Mouse (Mus musculus): Measurements from ENCODE around the gene Camp.

Gene Camp

DNA sequence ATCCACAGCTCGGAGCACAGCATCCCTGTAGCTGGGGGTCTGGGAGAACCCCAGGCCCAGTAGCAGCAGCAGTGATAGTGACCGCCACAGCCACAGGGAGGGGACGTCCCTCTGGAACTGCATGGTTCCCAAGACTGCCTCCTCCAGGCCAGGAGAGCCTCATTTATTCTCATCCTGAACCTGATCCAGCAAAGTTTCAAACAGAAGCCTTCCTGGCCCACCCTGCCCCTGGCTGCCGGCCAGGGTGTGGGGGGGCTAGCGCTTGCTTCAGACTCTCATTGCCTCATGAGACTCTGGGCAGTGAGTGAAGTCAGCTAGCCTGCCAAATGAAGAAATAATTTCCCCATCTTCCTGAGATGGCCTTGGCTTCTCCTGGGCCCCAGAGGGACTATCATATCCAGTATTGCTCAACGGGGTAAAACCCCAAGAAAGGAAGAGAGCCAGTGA, at the start of gene Camp:
TSS of gene Camp (minus strand) at position 306 of the 447 bp plus-strand sequence.
- peak; percentile 76 for DNase-seq (ENCODE audit: low read depth)

DNA sequence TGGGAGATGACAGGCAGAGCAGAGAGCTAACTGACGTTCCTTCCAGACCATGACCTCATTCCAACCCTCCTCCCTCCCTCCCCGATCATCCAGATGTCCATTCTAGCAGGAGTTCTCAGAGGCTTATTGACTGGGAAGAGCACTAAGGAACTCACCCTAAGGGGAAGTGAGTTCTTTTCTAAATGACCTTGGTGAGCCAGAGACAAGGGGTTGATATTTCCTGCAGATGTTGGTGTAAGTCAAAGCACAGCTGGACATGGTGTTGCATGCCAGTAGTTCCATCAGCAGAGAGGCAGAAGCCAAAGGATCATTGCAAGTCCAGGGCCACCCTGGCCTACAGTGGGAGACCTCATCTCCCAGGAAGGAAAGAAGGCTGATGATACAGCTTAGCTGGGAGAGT, 48.6 kb upstream of the Camp start:
- DNase-seq (ENCODE audit: low read depth): no peak

DNA sequence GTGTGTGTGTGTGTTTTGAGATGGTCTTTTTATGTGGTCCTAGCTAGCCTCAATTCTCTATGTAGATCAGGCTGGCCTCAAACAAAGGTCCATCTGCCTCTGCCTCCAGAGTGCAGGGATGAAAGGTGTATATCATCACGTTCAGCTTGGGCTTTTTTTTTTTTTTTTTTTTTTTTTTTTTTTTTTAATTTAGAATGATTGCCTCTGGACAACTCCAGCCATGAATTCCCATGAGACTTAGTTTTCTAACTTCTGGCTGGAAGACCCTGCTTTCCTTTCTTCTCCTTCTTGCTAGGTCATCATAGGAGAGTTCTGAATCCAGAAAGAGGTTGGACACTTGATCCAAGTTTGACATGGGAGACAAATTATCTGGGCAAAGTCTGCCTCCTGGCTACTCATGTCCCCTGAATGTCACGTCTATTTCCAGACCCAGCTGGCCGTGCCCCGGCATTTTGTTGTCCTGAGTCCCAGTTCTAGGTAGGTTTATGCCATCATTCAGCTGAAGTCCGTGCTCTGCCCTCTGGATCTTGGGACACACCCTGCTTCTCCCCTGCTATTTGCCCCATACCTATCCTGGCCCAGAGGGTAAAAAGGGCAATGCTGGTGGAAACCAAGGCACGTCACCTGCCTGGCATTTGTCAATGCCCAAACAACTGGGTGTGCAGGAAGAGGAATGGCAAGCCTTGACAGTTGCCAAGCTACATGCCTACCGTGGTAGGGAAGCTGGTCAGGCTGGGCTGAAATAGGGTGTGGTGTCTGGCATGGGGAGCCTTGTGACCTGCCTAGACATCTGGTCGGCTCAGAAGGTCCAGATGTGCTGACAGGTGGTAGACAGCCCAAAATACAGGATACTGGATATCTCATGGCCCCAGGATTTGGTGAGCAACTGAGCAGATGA, 47.1 kb upstream of the Camp start:
- no peak for DNase-seq (ENCODE audit: low read depth)

DNA sequence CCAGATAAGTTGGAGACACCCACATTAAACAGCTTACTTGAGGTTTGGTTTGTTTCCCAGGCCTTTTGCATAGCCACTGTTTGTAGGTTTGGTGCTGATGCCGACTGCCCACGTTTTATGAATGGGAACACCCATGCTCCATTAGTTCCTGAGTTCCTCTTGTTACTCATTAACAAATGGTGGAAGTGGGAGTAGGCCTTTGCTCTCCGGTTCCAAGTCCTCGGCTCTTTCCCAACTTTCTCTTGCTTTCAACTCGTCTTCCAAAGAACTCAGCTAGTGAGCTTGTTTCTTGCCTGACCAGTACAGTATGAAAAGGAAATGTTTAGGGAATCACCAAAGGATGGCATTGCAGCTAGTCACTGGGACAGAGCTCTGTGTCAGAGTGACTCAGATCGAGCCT, 46.2 kb upstream of the Camp start:
- DNase-seq (ENCODE audit: low read depth): no peak

DNA sequence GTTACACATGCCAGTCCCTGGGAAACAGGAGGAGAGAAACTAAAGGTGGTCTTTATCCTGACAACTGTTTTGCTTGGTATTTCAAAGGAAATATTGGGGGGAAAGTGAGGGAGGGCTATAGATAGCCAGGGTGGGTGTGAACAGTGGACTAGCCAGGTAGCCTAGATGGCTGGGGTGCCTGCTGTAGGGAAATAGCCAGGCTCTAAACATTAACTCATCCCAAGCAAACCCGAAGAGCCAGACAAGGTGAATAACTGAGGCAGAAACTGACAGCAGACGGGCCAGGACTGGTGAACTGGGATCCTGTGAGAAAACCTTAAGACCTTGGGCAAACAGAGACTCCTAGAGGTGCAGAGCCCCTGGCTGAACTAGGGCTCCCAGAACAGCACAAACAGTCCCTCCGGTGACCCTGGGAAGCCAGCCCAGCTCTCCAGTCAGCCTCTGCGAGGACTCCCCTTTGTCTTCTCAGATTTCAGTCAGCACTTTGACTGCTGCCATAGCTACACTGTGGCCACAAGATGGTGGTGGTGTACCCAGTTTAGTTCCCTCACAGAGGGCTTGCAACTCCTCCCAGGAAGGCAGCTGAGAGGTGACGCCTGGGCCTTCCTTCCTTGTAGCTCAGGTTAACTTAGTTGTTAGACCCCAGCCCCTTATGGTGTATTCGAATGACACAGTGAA, 45.1 kb upstream of the Camp start:
- peak; percentile 72 for DNase-seq (ENCODE audit: low read depth)

DNA sequence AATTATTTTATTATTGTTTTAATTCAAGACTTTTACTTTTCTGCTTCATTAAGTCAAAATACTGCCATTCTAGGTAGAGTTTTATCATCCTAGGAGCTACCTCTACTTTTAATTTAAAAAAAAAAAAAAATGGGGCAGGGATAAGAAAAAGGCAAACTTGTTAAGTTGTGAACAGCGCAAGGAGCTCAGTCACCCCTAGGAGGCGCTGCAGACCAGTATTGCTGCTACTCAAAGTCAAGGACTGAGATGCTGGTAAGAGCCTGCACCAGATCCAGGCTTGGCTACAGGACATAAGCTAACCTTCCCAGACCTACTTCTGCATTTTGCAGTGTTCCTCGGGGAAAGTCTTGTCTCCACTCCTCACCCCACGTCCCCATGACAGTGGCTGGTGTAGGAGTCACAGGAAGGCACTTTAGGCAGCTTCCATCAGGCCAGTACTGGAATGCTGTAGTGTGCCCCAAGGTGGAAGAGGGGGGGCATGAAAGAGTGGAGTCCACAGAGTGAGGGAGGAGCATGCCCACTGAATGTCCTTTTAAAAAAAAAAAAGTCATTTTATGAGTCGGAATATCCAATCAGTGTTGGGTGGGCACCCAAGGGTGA, 43.3 kb upstream of the Camp start:
- DNase-seq (ENCODE audit: low read depth): peak; percentile 77

DNA sequence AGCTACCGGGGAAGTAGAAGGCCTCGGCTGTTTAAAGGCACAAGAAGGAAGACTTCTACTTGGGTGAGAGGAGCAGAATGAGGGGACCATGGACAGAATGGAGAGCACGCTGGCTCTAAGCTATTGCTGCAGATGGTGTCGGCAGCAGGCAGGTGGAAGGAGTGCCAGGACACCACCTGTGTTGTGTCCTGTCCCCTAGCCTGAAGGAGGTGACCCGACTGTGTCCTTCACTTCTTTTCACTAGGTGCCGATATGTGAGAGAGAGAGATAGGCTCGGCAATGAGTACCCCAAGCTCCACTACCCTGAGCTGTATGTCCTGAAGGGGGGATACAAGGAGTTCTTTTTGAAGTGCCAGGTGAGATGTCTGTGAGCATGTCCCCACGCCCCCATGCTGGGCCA, 42.1 kb upstream of the Camp start:
- no peak for DNase-seq (ENCODE audit: low read depth)

DNA sequence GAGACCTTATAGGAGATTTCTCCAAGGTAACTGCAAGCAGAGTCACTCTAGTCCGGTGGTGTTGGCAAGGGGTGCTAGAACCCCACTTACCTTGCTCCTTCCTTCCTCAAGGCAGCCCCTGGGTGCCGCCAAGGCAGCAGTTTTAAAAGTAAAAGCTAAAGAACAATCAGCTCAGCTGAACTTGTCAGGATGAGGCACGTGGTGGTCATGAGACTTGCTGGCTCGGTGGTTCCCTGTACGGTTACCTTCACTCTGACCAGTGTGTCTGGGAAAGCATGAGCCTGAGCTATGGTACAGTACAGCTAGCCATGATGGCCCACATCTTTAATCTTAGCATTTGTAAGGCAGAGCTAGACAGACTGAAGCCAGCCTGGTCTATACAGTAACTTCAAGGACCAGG, 37.9 kb upstream of the Camp start:
- no peak for DNase-seq (ENCODE audit: low read depth)

DNA sequence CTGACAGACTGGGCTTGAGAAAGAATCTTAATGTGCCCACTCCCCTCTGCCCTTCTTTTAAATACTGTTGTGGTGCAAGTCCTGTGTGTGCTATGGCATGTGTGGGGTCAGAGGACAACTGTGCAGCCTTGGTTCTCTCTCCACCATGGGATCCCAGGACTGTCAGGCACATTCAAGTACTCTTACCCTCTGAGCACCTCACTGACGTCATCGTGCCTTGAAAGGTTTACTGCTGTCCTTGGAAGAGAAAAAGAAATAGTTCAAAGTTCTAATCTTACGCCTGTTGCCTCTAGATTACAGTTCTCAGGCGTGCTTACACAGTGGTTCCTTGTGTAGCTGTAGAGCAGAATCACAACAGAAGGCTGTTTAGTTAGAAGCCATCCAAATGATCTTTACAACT, 36.8 kb upstream of the Camp start:
- DNase-seq (ENCODE audit: low read depth): no peak

DNA sequence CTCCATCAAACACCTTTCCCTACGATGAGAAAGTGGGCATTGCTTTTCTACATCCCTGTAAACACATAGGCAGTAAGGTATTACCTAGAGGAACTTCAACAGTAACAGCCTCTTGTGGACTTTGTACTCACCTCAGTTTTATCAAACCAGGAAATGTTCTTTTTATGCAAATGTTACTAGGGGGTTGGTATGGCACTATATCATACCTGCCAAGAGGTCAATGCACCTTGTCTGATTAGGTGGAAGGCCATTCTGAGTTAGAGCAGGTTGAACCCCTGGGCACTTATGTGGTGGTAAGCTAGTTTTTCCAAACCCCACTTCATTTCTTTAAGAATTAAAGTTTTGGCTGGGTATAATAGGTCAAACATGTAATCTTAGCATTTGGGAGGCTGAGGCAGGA, 29.9 kb upstream of the Camp start:
- no peak for DNase-seq (ENCODE audit: low read depth)

DNA sequence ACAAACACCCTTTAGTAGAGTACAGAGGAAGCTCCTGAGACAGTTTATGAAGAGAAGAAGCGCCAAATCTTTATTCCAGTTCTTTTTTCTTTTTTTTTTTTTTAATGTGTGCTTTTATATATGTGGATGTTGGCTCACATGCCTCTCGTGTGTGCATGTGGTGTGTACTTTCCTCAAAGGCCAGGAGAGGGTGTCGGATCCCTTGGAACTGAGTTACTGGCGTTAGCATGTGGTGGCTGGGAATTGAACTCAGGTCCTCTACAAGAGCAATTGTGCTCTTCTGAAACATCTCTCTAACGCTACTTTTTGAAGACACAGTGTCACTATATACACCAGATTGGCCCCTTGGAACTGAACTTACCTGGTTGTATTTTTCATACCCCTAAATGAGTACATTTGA, 28.2 kb upstream of the Camp start:
- DNase-seq (ENCODE audit: low read depth): no peak

DNA sequence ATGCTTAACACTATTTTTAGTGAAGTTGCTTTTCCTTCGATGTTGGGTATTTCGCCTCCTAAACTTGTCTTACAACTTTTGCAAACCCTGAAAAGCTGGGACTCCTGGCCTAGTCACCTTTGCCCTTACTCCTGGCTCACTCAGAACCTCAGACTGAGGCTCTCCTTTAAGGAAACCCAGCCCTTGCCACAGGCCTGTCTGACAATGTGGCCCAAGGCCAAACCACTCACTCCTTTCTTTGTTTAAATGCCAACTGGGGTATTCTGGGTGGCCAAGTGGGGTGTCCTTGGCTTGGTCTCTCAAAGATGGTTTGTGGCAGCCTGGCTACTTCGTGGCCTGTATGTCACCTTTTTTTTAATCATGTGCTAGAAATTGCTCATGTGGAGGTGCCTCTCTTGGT, 27.3 kb upstream of the Camp start:
- no peak for DNase-seq (ENCODE audit: low read depth)

DNA sequence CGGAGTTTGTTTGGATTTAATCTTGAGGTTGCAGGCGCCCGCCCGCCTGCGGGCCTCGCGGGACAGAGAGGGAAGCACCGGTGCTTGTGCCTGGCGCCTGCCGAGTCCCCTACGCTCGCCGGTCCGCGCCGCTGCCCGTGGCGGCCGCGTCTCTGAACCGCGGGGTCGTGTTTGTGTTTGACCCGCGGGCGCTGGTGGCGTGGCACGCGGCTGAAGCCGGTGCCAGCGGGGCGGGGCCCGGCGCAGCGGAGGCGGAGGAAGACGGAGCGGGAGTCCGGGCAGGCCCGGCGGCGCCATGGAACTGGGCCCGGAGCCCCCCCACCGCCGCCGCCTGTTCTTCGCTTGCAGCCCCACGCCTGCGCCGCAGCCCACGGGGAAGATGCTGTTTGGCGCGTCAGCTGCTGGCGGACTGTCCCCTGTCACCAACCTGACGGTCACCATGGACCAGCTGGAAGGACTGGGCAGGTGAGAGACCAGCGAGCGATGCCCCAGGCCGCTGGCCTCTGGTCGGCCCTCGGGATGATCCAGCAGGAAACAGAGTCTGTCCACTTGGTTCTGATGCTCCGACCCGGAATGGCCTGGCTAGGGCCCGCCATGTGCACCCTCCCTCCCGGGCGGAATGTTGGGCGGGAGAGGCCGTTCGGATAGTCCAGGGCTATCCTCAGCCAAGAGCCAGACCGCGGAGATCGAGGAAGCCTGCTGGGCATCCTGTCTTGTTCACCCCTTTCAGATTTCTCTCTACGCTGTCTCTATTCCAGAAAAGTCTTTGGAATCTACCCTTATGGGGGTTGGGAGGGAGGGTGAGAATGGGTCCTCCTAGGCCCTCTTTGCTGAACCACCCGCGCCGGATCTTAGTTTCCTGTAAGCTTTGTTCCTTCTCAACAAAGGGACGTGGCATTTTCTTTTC, 26.5 kb upstream of the Camp start:
- DNase-seq (ENCODE audit: low read depth): no peak

DNA sequence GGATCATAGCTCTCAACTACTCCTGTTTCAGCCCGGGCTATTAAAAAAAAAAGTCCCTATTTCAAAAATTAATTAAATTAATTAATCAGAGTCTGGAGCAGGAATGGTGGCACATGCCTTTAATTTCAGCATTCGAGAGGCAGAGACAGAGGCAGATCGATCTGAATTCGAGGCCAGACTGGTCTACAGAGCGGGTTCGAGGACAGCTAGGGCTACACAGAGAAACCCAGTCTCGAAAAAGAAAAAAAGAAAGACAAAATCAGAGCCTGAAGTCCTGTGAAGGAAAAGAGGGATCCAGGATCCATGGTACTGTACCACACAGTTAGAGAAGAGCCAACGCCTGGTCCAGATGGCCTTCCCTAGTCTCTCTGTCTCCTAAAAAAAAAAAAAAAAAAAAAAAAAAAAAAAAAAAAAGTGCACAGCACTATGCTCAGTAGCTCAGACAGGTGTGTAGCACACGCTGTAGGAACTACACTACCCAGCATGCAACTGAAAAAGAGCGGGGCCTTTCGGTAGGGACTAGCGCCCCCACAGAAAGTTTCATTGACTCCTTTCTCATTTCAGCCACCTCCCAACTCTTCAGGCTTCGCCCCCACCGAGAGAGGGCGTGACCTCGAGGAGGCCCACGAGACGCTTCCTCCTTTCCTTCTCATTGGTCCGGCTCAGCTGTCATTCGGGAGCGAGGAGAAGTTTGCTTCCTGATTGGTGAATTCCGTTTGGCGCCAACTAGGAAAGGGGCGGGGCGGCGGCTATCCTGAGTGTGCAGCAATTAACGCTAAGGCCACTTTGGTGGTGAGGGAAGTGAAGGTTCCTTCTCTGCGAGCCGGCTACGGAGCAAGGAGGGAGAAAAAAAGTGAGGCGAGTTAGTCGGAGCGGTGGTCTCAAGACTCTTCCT, 25.6 kb upstream of the Camp start, which contains the start of gene Cdc25a:
TSS of gene Cdc25a (plus strand) at position 783 of the 895 bp plus-strand sequence.
- peak; percentile 99 for DNase-seq (ENCODE audit: low read depth)

DNA sequence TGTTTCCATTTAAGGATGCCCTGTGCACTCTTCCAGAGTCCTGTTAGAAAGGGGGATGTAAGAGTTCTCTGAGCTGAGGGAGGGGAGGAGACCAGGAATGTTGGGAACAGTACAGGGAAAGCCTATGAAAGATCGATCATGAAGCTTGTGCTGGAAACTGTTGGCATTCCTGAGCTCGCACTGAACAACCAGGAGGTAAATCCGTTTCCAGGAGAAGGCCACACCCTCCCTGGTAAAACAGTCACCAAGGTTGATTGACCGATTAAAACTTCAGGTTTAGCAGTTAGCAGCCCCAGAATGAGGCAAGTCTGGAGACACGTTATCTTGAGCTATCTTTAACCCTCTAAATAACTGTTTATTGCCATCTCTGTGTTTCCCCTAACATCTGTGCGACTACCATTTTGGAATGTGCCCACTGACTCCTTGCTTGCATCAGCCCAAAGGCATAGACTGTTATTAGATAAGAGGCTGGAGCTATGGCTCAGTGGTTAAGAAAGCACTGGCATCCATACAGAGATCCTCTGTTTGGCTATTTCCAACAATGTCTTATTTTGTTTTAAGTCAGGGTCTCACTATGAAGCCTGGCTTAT, 21.7 kb upstream of the Camp start:
- no peak for DNase-seq (ENCODE audit: low read depth)

DNA sequence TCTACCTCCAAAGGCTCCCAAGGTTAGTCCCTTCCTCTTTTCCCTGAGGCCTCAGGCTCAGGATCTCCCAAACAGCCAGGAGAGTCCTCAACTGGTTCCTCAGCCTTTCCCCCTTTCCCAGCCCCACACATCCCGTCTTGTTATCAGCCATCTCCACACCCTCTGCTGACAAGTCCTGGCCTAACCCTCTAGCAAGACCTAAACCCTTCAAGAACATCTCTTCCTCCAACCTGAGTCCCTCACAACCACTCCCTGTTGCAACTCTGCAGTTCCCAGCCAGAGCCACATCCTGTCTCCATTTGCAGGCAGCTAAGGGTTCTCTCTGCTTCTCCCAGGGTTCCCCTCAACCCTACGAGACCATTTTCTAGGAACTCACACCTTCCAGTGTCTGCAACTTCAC, 16.8 kb upstream of the Camp start:
- DNase-seq (ENCODE audit: low read depth): no peak

DNA sequence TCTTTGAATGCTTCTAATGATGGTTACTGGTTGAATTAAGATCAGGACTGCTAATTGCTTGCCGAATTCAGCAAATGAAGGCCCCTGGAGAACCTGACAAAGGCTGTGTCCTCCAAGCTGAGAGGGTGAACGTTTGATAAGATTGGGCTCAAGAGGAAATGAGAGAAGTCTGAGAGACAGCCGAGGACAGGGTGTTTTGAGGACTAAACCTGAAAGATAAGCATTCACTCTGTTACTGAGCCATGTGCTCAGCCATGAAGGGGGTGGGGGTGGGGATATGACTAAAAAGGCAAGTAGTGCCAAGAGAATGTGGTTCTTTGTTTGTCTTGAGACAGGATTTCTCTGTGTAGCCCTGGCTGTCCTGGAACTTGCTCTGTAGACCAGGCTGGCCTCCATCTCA, 13.7 kb upstream of the Camp start:
- DNase-seq (ENCODE audit: low read depth): no peak

DNA sequence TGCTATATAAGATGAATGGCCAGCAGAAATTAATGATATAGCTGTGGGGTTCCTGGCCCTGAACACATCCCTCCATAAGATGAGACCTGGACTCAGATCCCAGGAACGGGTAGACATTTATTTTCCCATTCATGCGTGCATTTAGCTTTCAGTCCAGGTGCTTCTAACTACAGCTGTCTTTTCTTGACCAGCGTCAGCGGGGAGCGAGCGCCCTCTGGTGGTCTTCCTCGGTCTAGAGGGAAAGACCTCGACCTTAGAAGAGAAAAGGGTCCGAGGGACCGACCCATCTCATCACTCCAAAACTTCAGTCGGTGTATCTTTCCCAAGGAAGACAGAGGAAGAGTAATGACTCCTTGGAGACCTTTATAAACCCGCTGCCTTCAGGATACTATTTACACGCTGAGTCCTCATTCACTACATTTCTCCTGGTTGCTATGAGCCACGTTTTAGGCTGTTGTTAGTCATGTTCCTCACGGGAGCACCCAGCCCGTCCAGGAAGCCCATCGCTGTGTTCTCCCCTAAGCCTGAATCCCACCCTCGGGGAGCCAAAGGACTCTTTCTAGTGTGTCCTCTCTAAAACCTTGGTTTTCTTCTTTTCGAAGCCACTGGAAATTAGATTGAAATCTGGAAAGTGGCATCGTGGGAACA, 13.1 kb upstream of the Camp start:
- peak; percentile 30 for DNase-seq (ENCODE audit: low read depth)

DNA sequence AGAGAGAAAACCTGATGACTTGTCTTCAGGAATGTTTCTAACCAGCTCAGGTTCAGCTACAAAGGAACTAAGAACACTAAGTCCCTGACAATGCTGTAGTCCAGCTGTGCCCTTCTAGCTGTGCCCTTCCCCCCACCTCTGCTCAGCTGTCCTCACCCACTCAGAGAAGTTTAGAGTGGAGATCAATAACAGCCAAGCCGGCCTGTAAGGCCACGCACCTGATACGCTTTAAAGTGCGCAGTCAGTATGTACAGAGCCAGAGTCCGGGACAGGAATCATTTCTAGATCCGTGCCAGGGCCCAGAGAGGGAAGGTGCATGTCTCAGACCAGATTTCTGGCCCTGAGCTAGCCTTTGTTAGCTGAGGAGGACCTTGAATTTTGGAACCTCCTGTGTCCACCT, 6.5 kb upstream of the Camp start:
- DNase-seq (ENCODE audit: low read depth): no peak

DNA sequence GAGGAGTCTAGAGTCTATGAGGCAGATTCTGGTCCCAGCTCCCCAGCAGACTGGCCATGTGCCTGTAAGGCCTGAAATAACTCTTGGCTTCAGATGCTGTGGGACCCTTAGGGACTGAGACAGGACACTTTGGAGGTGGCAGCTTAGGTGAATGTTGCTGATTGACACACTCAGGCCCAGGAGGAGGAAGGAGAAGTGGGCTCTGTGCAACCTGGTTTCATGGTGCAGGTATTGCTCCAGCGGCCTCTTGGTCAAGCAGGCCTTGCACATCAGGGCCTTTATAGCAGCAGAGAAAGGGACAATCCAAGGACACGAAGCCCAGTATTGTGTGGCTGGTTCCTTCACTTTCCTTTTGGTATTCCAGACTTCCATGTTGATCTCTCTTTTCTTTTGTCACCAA, 4.9 kb upstream of the Camp start:
- no peak for DNase-seq (ENCODE audit: low read depth)
